Mouse (Mus musculus): ENCODE measurements around the gene Slc9a8. TPM values are rescaled to one million over a fixed set of nuclear protein-coding genes. Genes with fewer than 3 reads are reported as not detected.

Gene Slc9a8
- polyA plus RNA-seq, 1 experiment: 47.7 TPM

- no peaks in the 10 kb centered on the region for H3K27me3 ChIP-seq (ENCODE audit: control insufficient read depth, insufficient read depth, low read length)
- DNase-seq (ENCODE audit: low read depth in 1 of 2, low spot score in 2 of 2): no peak
- WGBS: 95% methylated on average over 4 of the region's 4 CpGs
- H3K36me3 ChIP-seq (ENCODE audit: control insufficient read depth, insufficient read depth, low read length): peaks cover 41% of the 10 kb centered on the region
- H3K4me3 ChIP-seq (ENCODE audit: extremely low read depth, insufficient read depth, insufficient read length): no peak overlapping the region
- H3K4me1 ChIP-seq (ENCODE audit: control insufficient read depth, insufficient read depth, insufficient read length): peaks cover 7% of the 10 kb centered on the region; the same call in 1 of the 2 replicates
- TF ChIP-seq POLR2A (IDR thresholded peaks at IDR 0.05; ENCODE audit: low read depth, low read length): no peak
- TF ChIP-seq CTCF (IDR thresholded peaks at IDR 0.05; ENCODE audit: extremely low read depth, insufficient read depth, insufficient read length, insufficient replicate concordance): no peak
- no peak overlapping the region for H3K27ac ChIP-seq (ENCODE audit: insufficient read depth, low read length)
Measured at GRCm38 (mm10) chr2:167508569-167508968, 87.1 kb downstream of the Slc9a8 start.

- WGBS: 37% methylated on average over 3 of the region's 3 CpGs
- no peaks in the 10 kb centered on the region for H3K27me3 ChIP-seq (ENCODE audit: control insufficient read depth, insufficient read depth, low read length)
- no peak overlapping the region for H3K4me3 ChIP-seq (ENCODE audit: extremely low read depth, insufficient read depth, insufficient read length)
- H3K36me3 ChIP-seq (ENCODE audit: control insufficient read depth, insufficient read depth, low read length): peaks cover 56% of the 10 kb centered on the region
- TF ChIP-seq POLR2A (IDR thresholded peaks at IDR 0.05; ENCODE audit: low read depth, low read length) (no peak), CTCF (IDR thresholded peaks at IDR 0.05; ENCODE audit: extremely low read depth, insufficient read depth, insufficient read length, insufficient replicate concordance) (no peak)
- H3K4me1 ChIP-seq (ENCODE audit: control insufficient read depth, insufficient read depth, insufficient read length): peaks cover 5% of the 10 kb centered on the region; the same call in 1 of the 2 replicates
- H3K27ac ChIP-seq (ENCODE audit: insufficient read depth, low read length): peak overlapping the region; percentile 7; the same call in 1 of the 2 replicates
- DNase-seq (ENCODE audit: low read depth in 1 of 2, low spot score in 2 of 2): no peak
Measured at GRCm38 (mm10) chr2:167510485-167510884, 89.0 kb downstream of the Slc9a8 start.

- H3K27ac ChIP-seq (ENCODE audit: insufficient read depth, low read length): no peak overlapping the region
- TF ChIP-seq CTCF (IDR thresholded peaks at IDR 0.05; ENCODE audit: extremely low read depth, insufficient read depth, insufficient read length, insufficient replicate concordance): no peak
- TF ChIP-seq POLR2A (IDR thresholded peaks at IDR 0.05; ENCODE audit: low read depth, low read length): no peak
- DNase-seq (ENCODE audit: low read depth in 1 of 2, low spot score in 2 of 2): no peak
- no peaks in the 10 kb centered on the region for H3K27me3 ChIP-seq (ENCODE audit: control insufficient read depth, insufficient read depth, low read length)
- peaks cover 5% of the 10 kb centered on the region; the same call in 1 of the 2 replicates for H3K4me1 ChIP-seq (ENCODE audit: control insufficient read depth, insufficient read depth, insufficient read length)
- no peak overlapping the region for H3K4me3 ChIP-seq (ENCODE audit: extremely low read depth, insufficient read depth, insufficient read length)
- H3K36me3 ChIP-seq (ENCODE audit: control insufficient read depth, insufficient read depth, low read length): peaks cover 66% of the 10 kb centered on the region
- WGBS: 93% methylated on average over 9 of the region's 9 CpGs
Measured at GRCm38 (mm10) chr2:167512365-167512764, 90.9 kb downstream of the Slc9a8 start.

- Histone ChIP-seq H3K27ac (ENCODE audit: insufficient read depth, low read length) (no peak overlapping the region), H3K27me3 (ENCODE audit: control insufficient read depth, insufficient read depth, low read length) (no peaks in the 10 kb centered on the region), H3K36me3 (ENCODE audit: control insufficient read depth, insufficient read depth, low read length) (peaks cover 68% of the 10 kb centered on the region), H3K4me3 (ENCODE audit: extremely low read depth, insufficient read depth, insufficient read length) (no peak overlapping the region), H3K4me1 (ENCODE audit: control insufficient read depth, insufficient read depth, insufficient read length) (peaks cover 5% of the 10 kb centered on the region; the same call in 1 of the 2 replicates)
- TF ChIP-seq POLR2A (IDR thresholded peaks at IDR 0.05; ENCODE audit: low read depth, low read length) (no peak), CTCF (IDR thresholded peaks at IDR 0.05; ENCODE audit: extremely low read depth, insufficient read depth, insufficient read length, insufficient replicate concordance) (no peak)
- no peak for DNase-seq (ENCODE audit: low read depth in 1 of 2, low spot score in 2 of 2)
- 93% methylated on average over 5 of the region's 5 CpGs for WGBS
Measured at GRCm38 (mm10) chr2:167512970-167513369, 91.5 kb downstream of the Slc9a8 start.

- TF ChIP-seq POLR2A (IDR thresholded peaks at IDR 0.05; ENCODE audit: low read depth, low read length) (no peak), CTCF (IDR thresholded peaks at IDR 0.05; ENCODE audit: extremely low read depth, insufficient read depth, insufficient read length, insufficient replicate concordance) (no peak)
- Histone ChIP-seq H3K27me3 (ENCODE audit: control insufficient read depth, insufficient read depth, low read length) (no peaks in the 10 kb centered on the region), H3K36me3 (ENCODE audit: control insufficient read depth, insufficient read depth, low read length) (peaks cover 67% of the 10 kb centered on the region), H3K4me3 (ENCODE audit: extremely low read depth, insufficient read depth, insufficient read length) (no peak overlapping the region), H3K4me1 (ENCODE audit: control insufficient read depth, insufficient read depth, insufficient read length) (peaks cover 5% of the 10 kb centered on the region; the same call in 1 of the 2 replicates), H3K27ac (ENCODE audit: insufficient read depth, low read length) (no peak overlapping the region)
- WGBS: 95% methylated on average over 4 of the region's 4 CpGs
- DNase-seq (ENCODE audit: low read depth in 1 of 2, low spot score in 2 of 2): no peak
Measured at GRCm38 (mm10) chr2:167514641-167515040, 93.1 kb downstream of the Slc9a8 start.

- no peaks in the 10 kb centered on the region for H3K4me1 ChIP-seq (ENCODE audit: control insufficient read depth, insufficient read depth, insufficient read length)
- DNase-seq (ENCODE audit: low read depth in 1 of 2, low spot score in 2 of 2): no peak
- H3K36me3 ChIP-seq (ENCODE audit: control insufficient read depth, insufficient read depth, low read length): peaks cover 67% of the 10 kb centered on the region
- 93% methylated on average over 5 of the region's 5 CpGs for WGBS
- TF ChIP-seq CTCF (IDR thresholded peaks at IDR 0.05; ENCODE audit: extremely low read depth, insufficient read depth, insufficient read length, insufficient replicate concordance) (no peak), POLR2A (IDR thresholded peaks at IDR 0.05; ENCODE audit: low read depth, low read length) (no peak)
- no peak overlapping the region for H3K27ac ChIP-seq (ENCODE audit: insufficient read depth, low read length)
- no peaks in the 10 kb centered on the region for H3K27me3 ChIP-seq (ENCODE audit: control insufficient read depth, insufficient read depth, low read length)
- no peak overlapping the region for H3K4me3 ChIP-seq (ENCODE audit: extremely low read depth, insufficient read depth, insufficient read length)
Measured at GRCm38 (mm10) chr2:167515688-167516087, 94.2 kb downstream of the Slc9a8 start.

GRCm38 (mm10) chr2:167519606-167520252, 98.2 kb downstream of the Slc9a8 start:
- H3K36me3 ChIP-seq (ENCODE audit: control insufficient read depth, insufficient read depth, low read length): peaks cover 35% of the 10 kb centered on the region
- 83% methylated on average over 5 of the region's 5 CpGs for WGBS
- no peak for DNase-seq (ENCODE audit: low read depth in 1 of 2, low spot score in 2 of 2)

More at GRCm38 (mm10) chr2:167519606-167520252, 98.2 kb downstream of the Slc9a8 start:
- H3K27ac ChIP-seq (ENCODE audit: insufficient read depth, low read length): no peak overlapping the region
- no peaks in the 10 kb centered on the region for H3K4me1 ChIP-seq (ENCODE audit: control insufficient read depth, insufficient read depth, insufficient read length)
- TF ChIP-seq POLR2A (IDR thresholded peaks at IDR 0.05; ENCODE audit: low read depth, low read length): no peak
- no peak overlapping the region for H3K4me3 ChIP-seq (ENCODE audit: extremely low read depth, insufficient read depth, insufficient read length)
- no peaks in the 10 kb centered on the region for H3K27me3 ChIP-seq (ENCODE audit: control insufficient read depth, insufficient read depth, low read length)

Other genes starting within 250 kb of the Slc9a8 start
- 1.3 and 1.7 TPM in 2 replicates for gene Kcnb1, start 231.6 kb upstream of the Slc9a8 start, polyA plus RNA-seq (2012; rRNA removed)
- gene Ptgis, start 181.1 kb upstream of the Slc9a8 start, polyA plus RNA-seq (2012; rRNA removed): 6.4 and 12.9 TPM in 2 replicates
- 20.5 and 22.6 TPM in 2 replicates for gene B4galt5, start 72.5 kb upstream of the Slc9a8 start, polyA plus RNA-seq (2012; rRNA removed)
- gene Rnf114, start 70.9 kb downstream of the Slc9a8 start, polyA plus RNA-seq (2012; rRNA removed): 88.0 and 95.4 TPM in 2 replicates
- gene Spata2, start 71.2 kb downstream of the Slc9a8 start, polyA plus RNA-seq (2012; rRNA removed): 23.3 and 25.5 TPM in 2 replicates
- 21.0 and 28.1 TPM in 2 replicates for gene Snai1, start 116.5 kb downstream of the Slc9a8 start, polyA plus RNA-seq (2012; rRNA removed)
- gene Ube2v1, start 210.4 kb downstream of the Slc9a8 start, polyA plus RNA-seq (2012; rRNA removed): 85.2 and 102 TPM in 2 replicates
- 13.2 TPM in 1 of 2 replicates, not detected in the other for gene Gm20431, start 239.8 kb downstream of the Slc9a8 start, polyA plus RNA-seq (2012; rRNA removed)

All from spleen, adult 2 months (tissue).